Mouse (Mus musculus) gastrocnemius, adult 8-10 months (tissue): ENCODE data around the gene Tbx10. TPM values are rescaled to one million over a fixed set of nuclear protein-coding genes. Genes with fewer than 3 reads are reported as not detected.
"Not testable (repeated sequence)": the region's sequence is repeated elsewhere in the genome, so short reads cannot be mapped to it uniquely, and the experiment has no call there.

ENCODE experiments used
- DNase-seq, 2 experiments: peaks; one replicate each; pipeline ENCODE4 v3.0.0; 2022; ENCODE audit warnings: low spot score in 2 of 2
- total RNA-seq, 4 experiments: library from RNA; stranded (reverse); gene quantifications; 2 replicates each; pipeline ENCODE4 v1.2.4; 2022

The Tbx10 gene
- total RNA-seq, 4 experiments from 2014 or later, result 0.16 TPM; not detected in 3

- DNase-seq, result no peak
These were observed 10.6 kb downstream of the Tbx10 start, which contains the start of gene Doc2g for GRCm38 (mm10) chr19:4003112-4003511. Doc2g (plus strand) TSS chr19:4003313.

- no peak for DNase-seq
These were observed 11.1 kb downstream of the Tbx10 start for GRCm38 (mm10) chr19:4003641-4004040.

- DNase-seq, result no peak
These were observed 11.8 kb downstream of the Tbx10 start for GRCm38 (mm10) chr19:4004331-4004730.

- no peak for DNase-seq
These were observed 12.5 kb downstream of the Tbx10 start for GRCm38 (mm10) chr19:4005091-4005490.

- DNase-seq, result no peak
These were observed 13.4 kb downstream of the Tbx10 start for GRCm38 (mm10) chr19:4005971-4006370.

GRCm38 (mm10) chr19:4011086-4011485 lies 18.5 kb downstream of the Tbx10 start:
- DNase-seq, result no peak

GRCm38 (mm10) chr19:4012432-4013022 lies 20.0 kb downstream of the Tbx10 start, which contains the start of gene Ndufv1:
Ndufv1 (minus strand) TSS chr19:4012806.
- peak; percentile 95 to 97 for DNase-seq

GRCm38 (mm10) chr19:4013066-4013465 lies 20.5 kb downstream of the Tbx10 start:
- no peak for DNase-seq

- DNase-seq, result no peak
These were observed 22.2 kb downstream of the Tbx10 start for GRCm38 (mm10) chr19:4014802-4015201.

- DNase-seq, result no peak
These were observed 23.1 kb downstream of the Tbx10 start for GRCm38 (mm10) chr19:4015635-4016034.

- no peak for DNase-seq
These were observed 25.5 kb downstream of the Tbx10 start for GRCm38 (mm10) chr19:4017921-4018587.

GRCm38 (mm10) chr19:4018743-4019583 lies 26.4 kb downstream of the Tbx10 start:
- peak; percentile 75 to 82 for DNase-seq

GRCm38 (mm10) chr19:4023185-4023584 lies 30.6 kb downstream of the Tbx10 start:
- no peak for DNase-seq

GRCm38 (mm10) chr19:4027576-4027975 lies 35.0 kb downstream of the Tbx10 start:
- DNase-seq, result no peak

- no peak for DNase-seq
These were observed 40.1 kb downstream of the Tbx10 start for GRCm38 (mm10) chr19:4032668-4033067.

- DNase-seq, result no peak
These were observed 40.7 kb downstream of the Tbx10 start for GRCm38 (mm10) chr19:4033298-4033697.

GRCm38 (mm10) chr19:4033742-4034141 lies 41.2 kb downstream of the Tbx10 start:
- no peak for DNase-seq

GRCm38 (mm10) chr19:4036327-4037045 lies 43.9 kb downstream of the Tbx10 start:
- DNase-seq, result no peak

- DNase-seq, result not testable (repeated sequence)
These were observed 44.7 kb downstream of the Tbx10 start for GRCm38 (mm10) chr19:4037154-4037787.

- peak; percentile 83 to 88 for DNase-seq
These were observed 45.3 kb downstream of the Tbx10 start, which contains the start of gene Gstp1 for GRCm38 (mm10) chr19:4037788-4038232. Gstp1 (minus strand) TSS chr19:4037985.

GRCm38 (mm10) chr19:4040941-4041340 lies 48.4 kb downstream of the Tbx10 start:
- DNase-seq, result not testable (repeated sequence)
